8 mouse cellular contexts compared by ENCODE assay signal in genomic region chr6:116337835-116338501, GRCm38 (mm10). TPM values are rescaled to one million over a fixed set of nuclear protein-coding genes. Genes with fewer than 3 reads are reported as not detected.
DNase-seq lines count a peak whose midpoint lies in the region; ATAC-seq and TF ChIP-seq lines count a peak whose summit lies in the region.

March8 (plus strand) TSS chr6:116338024.

- DNase-seq in 3134 (ENCODE audit: extremely low read depth, insufficient read length, low spot score), result peak; percentile 95
- peak; percentile 77 to 80 for DNase-seq in adrenal gland, postnatal 4 days (ENCODE audit: low spot score in 2 of 2)
- peak; percentile 95 for DNase-seq in embryonic facial prominence, embryonic 14.5 days (ENCODE audit: low spot score)
- peak; percentile 92 to 95 for DNase-seq in heart, adult 2 months
- peak; percentile 96 for DNase-seq in kidney, adult 9 months
- DNase-seq in limb, embryonic 14.5 days (ENCODE audit: low spot score), result peak; percentile 91
- peak; percentile 93 for DNase-seq in midbrain, postnatal 0 days (ENCODE audit: low spot score)
- DNase-seq in spleen, postnatal 14 days (ENCODE audit: low spot score in 2 of 2), result peak; percentile 73 to 78

- 0% methylated on average over 48 of the region's 75 CpGs for WGBS in embryonic facial prominence, embryonic 14.5 days
- WGBS in heart, adult 2 months, result under 1% methylated on average over 71 of the region's 75 CpGs
- WGBS in limb, embryonic 14.5 days, result under 1% methylated on average over 64 of the region's 75 CpGs
- WGBS in midbrain, postnatal 0 days, result under 1% methylated on average over 61 of the region's 75 CpGs

- peak; percentile 95 for ATAC-seq in embryonic facial prominence, embryonic 14.5 days (ENCODE audit: low read depth)
- ATAC-seq in limb, embryonic 14.5 days (ENCODE audit: low FRiP score, low read depth), result peak; percentile 95
- peak; percentile 88 for ATAC-seq in midbrain, postnatal 0 days (ENCODE audit: low FRiP score)

- no peaks in the 10 kb centered on the region; the same call in 1 of the 2 replicates for H3K36me3 ChIP-seq in embryonic facial prominence, embryonic 14.5 days (ENCODE audit: control insufficient read depth, insufficient read depth, low read length)
- H3K36me3 ChIP-seq in heart, adult 2 months (ENCODE audit: control insufficient read depth, insufficient read depth, low read length), result no peaks in the 10 kb centered on the region
- H3K36me3 ChIP-seq in limb, embryonic 14.5 days (ENCODE audit: control insufficient read depth, insufficient read depth, low read length), result no peaks in the 10 kb centered on the region
- no peaks in the 10 kb centered on the region for H3K36me3 ChIP-seq in midbrain, postnatal 0 days (ENCODE audit: insufficient read depth, low read length)

- peaks cover 2% of the 10 kb centered on the region for H3K79me2 ChIP-seq in heart, adult 2 months (replicated peaks; ENCODE audit: control insufficient read depth, insufficient read depth, low read length)

- H3K4me1 ChIP-seq in embryonic facial prominence, embryonic 14.5 days (ENCODE audit: control insufficient read depth, insufficient read depth, low read length), result no peaks in the 10 kb centered on the region
- H3K4me1 ChIP-seq in heart, adult 2 months (ENCODE audit: control insufficient read depth, insufficient read depth, low read length), result no peaks in the 10 kb centered on the region
- no peaks in the 10 kb centered on the region for H3K4me1 ChIP-seq in limb, embryonic 14.5 days (ENCODE audit: control insufficient read depth, insufficient read depth, low read length)
- H3K4me1 ChIP-seq in midbrain, postnatal 0 days (ENCODE audit: insufficient read depth, low read length), result 0 out of 2 replicates have a peak, but pooled peaks cover 9% of the 10 kb centered on the region

- H3K4me2 ChIP-seq in embryonic facial prominence, embryonic 14.5 days (ENCODE audit: low read depth, low read length), result peak within 1 kb of the TSS; percentile 73
- peak within 1 kb of the TSS; percentile 71 for H3K4me2 ChIP-seq in limb, embryonic 14.5 days (replicated peaks; ENCODE audit: low read depth, low read length, severe bottlenecking)
- H3K4me2 ChIP-seq in midbrain, postnatal 0 days (ENCODE audit: low read depth, low read length, poor library complexity, severe bottlenecking), result peak within 1 kb of the TSS; percentile 61

- 0 out of 2 replicates have a peak, but pooled peaks have one; percentile 17 for TF ChIP-seq EP300 in heart, adult 2 months (IDR thresholded peaks at IDR 0.05; ENCODE audit: insufficient read depth, low read depth, low read length)

- H3K9me3 ChIP-seq in embryonic facial prominence, embryonic 14.5 days (ENCODE audit: control insufficient read depth, low read length), result no peaks in the 10 kb centered on the region
- H3K9me3 ChIP-seq in limb, embryonic 14.5 days (ENCODE audit: control insufficient read depth, low read length), result no peaks in the 10 kb centered on the region
- H3K9me3 ChIP-seq in midbrain, postnatal 0 days (ENCODE audit: low read length), result no peaks in the 10 kb centered on the region

- TF ChIP-seq CTCF in heart, adult 2 months (IDR thresholded peaks at IDR 0.05), result peak; percentile 36; the same call in 1 of the 2 replicates
- no peak for TF ChIP-seq CTCF in midbrain, postnatal 0 days (IDR thresholded peaks at IDR 0.05)

- no peak within 1 kb of the TSS for H3K27ac ChIP-seq in embryonic facial prominence, embryonic 14.5 days (replicated peaks; ENCODE audit: low read depth, low read length)
- peak within 1 kb of the TSS; percentile 71 for H3K27ac ChIP-seq in heart, adult 2 months
- no peak within 1 kb of the TSS for H3K27ac ChIP-seq in limb, embryonic 14.5 days (replicated peaks; ENCODE audit: low read depth, low read length)
- H3K27ac ChIP-seq in midbrain, postnatal 0 days (ENCODE audit: low read depth, low read length), result peak within 1 kb of the TSS; percentile 76

- peak within 1 kb of the TSS; percentile 95 for H3K4me3 ChIP-seq in embryonic facial prominence, embryonic 14.5 days (ENCODE audit: low read depth, low read length)
- H3K4me3 ChIP-seq in heart, adult 2 months, result peak within 1 kb of the TSS; percentile 90
- peak within 1 kb of the TSS; percentile 85 for H3K4me3 ChIP-seq in limb, embryonic 14.5 days (replicated peaks; ENCODE audit: low read length)
- peak within 1 kb of the TSS; percentile 92 for H3K4me3 ChIP-seq in midbrain, postnatal 0 days (ENCODE audit: low read depth, low read length)

- peak; percentile 59; the same call in 1 of the 2 replicates for TF ChIP-seq POLR2A in heart, adult 2 months (IDR thresholded peaks at IDR 0.05; ENCODE audit: insufficient read depth, low read depth, low read length)
- TF ChIP-seq POLR2A in limb, embryonic 14.5 days (IDR thresholded peaks at IDR 0.05; ENCODE audit: borderline replicate concordance, extremely low read depth, insufficient read depth, insufficient read length), result no peak

- peak within 1 kb of the TSS; percentile 82 for H3K9ac ChIP-seq in embryonic facial prominence, embryonic 14.5 days (ENCODE audit: low read depth, low read length)
- H3K9ac ChIP-seq in heart, adult 2 months (ENCODE audit: low read depth, low read length), result peak within 1 kb of the TSS; percentile 79
- peak within 1 kb of the TSS; percentile 77 for H3K9ac ChIP-seq in limb, embryonic 14.5 days (ENCODE audit: low read depth, low read length, severe bottlenecking)
- H3K9ac ChIP-seq in midbrain, postnatal 0 days (replicated peaks; ENCODE audit: low read length, poor library complexity, severe bottlenecking), result peak within 1 kb of the TSS; percentile 89

- intact Hi-C loops in heart, adult 2 months (cut with DNase I), result no loop called here

- no peaks in the 10 kb centered on the region for H3K27me3 ChIP-seq in embryonic facial prominence, embryonic 14.5 days (replicated peaks; ENCODE audit: control insufficient read depth, insufficient read depth, low read length)
- no peaks in the 10 kb centered on the region for H3K27me3 ChIP-seq in heart, adult 2 months (ENCODE audit: control insufficient read depth, insufficient read depth, low read length)
- no peaks in the 10 kb centered on the region for H3K27me3 ChIP-seq in limb, embryonic 14.5 days (ENCODE audit: control insufficient read depth, insufficient read depth, low read length)
- H3K27me3 ChIP-seq in midbrain, postnatal 0 days (ENCODE audit: insufficient read depth, low read length), result no peaks in the 10 kb centered on the region

RNA-seq across cellular contexts. Expression of gene March8, which starts in this region (rescaled TPM):
- total RNA-seq in adrenal gland, postnatal 4 days (2021), result 10 to 100 TPM; 80.1 to 98.6 TPM
- 31.8 and 32.1 TPM in 2 replicates for polyA plus RNA-seq in embryonic facial prominence, embryonic 14.5 days (2014; fragmentation: Nextera tagmentation; extraction: Ambion mirVana)
- total RNA-seq in heart, adult 2 months (2021), result 10 to 100 TPM; 38.4 to 43.9 TPM
- polyA plus RNA-seq in heart, adult 2 months (2012; rRNA removed), result 27.8 and 46.2 TPM in 2 replicates
- polyA plus RNA-seq in limb, embryonic 14.5 days (2012; rRNA removed), result 40.4 and 49.4 TPM in 2 replicates
- 27.0 and 29.6 TPM in 2 replicates for polyA plus RNA-seq in limb, embryonic 14.5 days (2014; fragmentation: Nextera tagmentation; extraction: Ambion mirVana)
- total RNA-seq in midbrain, postnatal 0 days (2014; rRNA removed), result 90.9 and 120 TPM in 2 replicates
- 34.2 and 38.2 TPM in 2 replicates for polyA plus RNA-seq in midbrain, postnatal 0 days (2015; fragmentation: Nextera tagmentation; extraction: Ambion mirVana)

Comparison
In these comparisons a context has a peak if more than half of its experiments do, and no peak if none do; other contexts are left out.
1. H3K27ac ChIP-seq: peak in heart, adult 2 months (single experiment) and midbrain, postnatal 0 days (single experiment); none in embryonic facial prominence, embryonic 14.5 days (single experiment) and limb, embryonic 14.5 days (single experiment).
2. Peak in every context shown above with its lines, with median percentiles within 50 percentile points of each other: DNase-seq, ATAC-seq, H3K4me2 ChIP-seq, H3K4me3 ChIP-seq and H3K9ac ChIP-seq.